19 mouse cellular contexts compared by ENCODE assay signal in genomic region chr15:12425049-12425627, GRCm38 (mm10).
DNase-seq lines count a peak whose midpoint lies in the region; ATAC-seq and TF ChIP-seq lines count a peak whose summit lies in the region.
"Had no signal": no experiment of that assay in that cellular context is flagged by ENCODE, and none has a peak within 500 bp of the region (broad histone marks: within the 10 kb centered on the region; RNA-seq: fewer than 3 reads in every experiment).

No protein-coding gene starts in this region.

- H3K27me3 ChIP-seq in kidney, embryonic 15.5 days = no peaks in the 10 kb centered on the region
- H3K27me3 ChIP-seq in CH12.LX (replicated peaks) = no peaks in the 10 kb centered on the region
- H3K27me3 ChIP-seq in stomach, embryonic 14.5 days (ENCODE audit: control insufficient read depth, insufficient read depth, low read length) = no peaks in the 10 kb centered on the region
- H3K27me3 ChIP-seq: heart, embryonic 15.5 days; intestine, embryonic 15.5 days had no signal

- peaks cover 28% of the 10 kb centered on the region for H3K4me1 ChIP-seq in kidney, embryonic 15.5 days
- peaks cover 30 to 46% of the 10 kb centered on the region in 2 experiments for H3K4me1 ChIP-seq in CH12.LX (ENCODE audit: control insufficient read depth in 1 of 2, insufficient read depth in 2 of 2)
- H3K4me1 ChIP-seq in stomach, embryonic 14.5 days (ENCODE audit: control insufficient read depth, insufficient read depth, low read length) = 0 out of 2 replicates have a peak, but pooled peaks cover 3% of the 10 kb centered on the region
- H3K4me1 ChIP-seq: heart, embryonic 15.5 days had no signal

- H3K27ac ChIP-seq in kidney, embryonic 15.5 days = no peak overlapping the region
- H3K27ac ChIP-seq in CH12.LX (ENCODE audit: insufficient read depth, low read depth) = peak overlapping the region; percentile 84
- H3K27ac ChIP-seq in stomach, embryonic 14.5 days (ENCODE audit: low read length) = peak overlapping the region; percentile 52; the same call in 1 of the 2 replicates
- H3K27ac ChIP-seq: heart, embryonic 15.5 days; intestine, embryonic 15.5 days had no signal

- DNase-seq in kidney, adult 11 months = no peak
- DNase-seq in CH12.LX (ENCODE audit: extremely low read depth) (no peak), R1 (ENCODE audit: low read depth, low spot score) (peak; percentile 60)
- no peak for DNase-seq in cerebellum, postnatal 14 days
- no peak for DNase-seq in adrenal gland, adult 18-20 months (ENCODE audit: low spot score in 2 of 2)
- DNase-seq: adrenal gland, postnatal 14 days; B cell, adult 2 months; cerebellum, adult 8-10 months; forebrain, postnatal 0 days; heart, adult 18-20 months; kidney, postnatal 10 days; liver; lung, adult 18-20 months; thymus, postnatal 4 days had no signal

- in situ Hi-C loops in CH12.LX (cut with MboI; ENCODE audit: low pct_ligation_motif_present, low pct_unique_long_range_greater_than_20kb, low sequenced_read_pairs) = no loop called here

- 0 out of 2 replicates have a peak, but pooled peaks have one; percentile 20 for TF ChIP-seq EP300 in CH12.LX (IDR thresholded peaks at IDR 0.05; ENCODE audit: low read length)

- no peak overlapping the region for H3K9ac ChIP-seq in kidney, embryonic 15.5 days
- no peak overlapping the region for H3K9ac ChIP-seq in CH12.LX (ENCODE audit: insufficient read depth, low read depth)
- H3K9ac ChIP-seq in stomach, embryonic 14.5 days (replicated peaks; ENCODE audit: low read depth, low read length) = no peak overlapping the region
- H3K9ac ChIP-seq: forebrain, postnatal 0 days; heart, embryonic 15.5 days; intestine, embryonic 15.5 days had no signal

- 44% methylated on average over 13 of the region's 13 CpGs for WGBS in kidney, embryonic 15.5 days
- 52% methylated on average over 13 of the region's 13 CpGs for WGBS in stomach, embryonic 14.5 days

- no peaks in the 10 kb centered on the region for H3K9me3 ChIP-seq in kidney, embryonic 15.5 days (replicated peaks)
- no peaks in the 10 kb centered on the region for H3K9me3 ChIP-seq in CH12.LX (replicated peaks; ENCODE audit: low read length)
- H3K9me3 ChIP-seq in stomach, embryonic 14.5 days (ENCODE audit: control insufficient read depth, low read depth, low read length) = no peaks in the 10 kb centered on the region
- H3K9me3 ChIP-seq: G1E; heart, embryonic 15.5 days; intestine, embryonic 15.5 days had no signal

- TF ChIP-seq POLR2A in CH12.LX (IDR thresholded peaks at IDR 0.05; ENCODE audit: low read depth, low read length) = peak; percentile 31; the same call in 1 of the 2 replicates

- peak; percentile 36; the same call in 1 of the 2 replicates for ATAC-seq in kidney, embryonic 15.5 days (replicated peaks; ENCODE audit: low FRiP score)
- peak; percentile 66; the same call in 1 of the 2 replicates for ATAC-seq in stomach, embryonic 14.5 days (ENCODE audit: insufficient number of reproducible peaks, insufficient read depth, low FRiP score, low read depth)
- ATAC-seq: forebrain, postnatal 0 days; intestine, embryonic 15.5 days had no signal

- no peaks in the 10 kb centered on the region for H3K79me2 ChIP-seq in CH12.LX (replicated peaks; ENCODE audit: control insufficient read depth, extremely low read depth, insufficient read depth, poor library complexity, severe bottlenecking)

- no peak for TF ChIP-seq RAD21 in CH12.LX (IDR thresholded peaks at IDR 0.05; ENCODE audit: low read depth, low read length)

- H3K36me3 ChIP-seq in kidney, embryonic 15.5 days = no peaks in the 10 kb centered on the region
- no peaks in the 10 kb centered on the region for H3K36me3 ChIP-seq in CH12.LX (replicated peaks in 1 of 2; ENCODE audit: control insufficient read depth in 1 of 2, insufficient read depth in 1 of 2, low read length in 1 of 2)
- no peaks in the 10 kb centered on the region for H3K36me3 ChIP-seq in stomach, embryonic 14.5 days (ENCODE audit: control insufficient read depth, insufficient read depth, low read length)
- H3K36me3 ChIP-seq: G1E; heart, embryonic 15.5 days; intestine, embryonic 15.5 days had no signal

- dilution Hi-C loops in CH12.LX (cut with MboI; ENCODE audit: extremely low pct_ligation_motif_present, extremely low pct_unique_long_range_greater_than_20kb, low sequenced_read_pairs) = no loop called here

- no peak overlapping the region for H3K4me2 ChIP-seq in kidney, embryonic 15.5 days
- H3K4me2 ChIP-seq in CH12.LX (ENCODE audit: insufficient read depth, low read depth, poor library complexity, severe bottlenecking) = peak overlapping the region; percentile 6; the same call in 1 of the 2 replicates
- H3K4me2 ChIP-seq in stomach, embryonic 14.5 days (replicated peaks; ENCODE audit: low read depth, low read length) = no peak overlapping the region
- H3K4me2 ChIP-seq: heart, embryonic 15.5 days; intestine, embryonic 15.5 days had no signal

- TF ChIP-seq CTCF in CH12.LX (conservative IDR thresholded peaks at IDR 0.05 in 1 of 2, IDR thresholded peaks at IDR 0.05 in 1 of 2; ENCODE audit: low read depth in 2 of 2, low read length in 2 of 2) = no peak

- no peak overlapping the region for H3K4me3 ChIP-seq in kidney, embryonic 15.5 days (replicated peaks)
- H3K4me3 ChIP-seq in CH12.LX (replicated peaks in 1 of 3; ENCODE audit: low read depth in 2 of 3, low read length in 2 of 3, poor library complexity in 1 of 3) = no peak overlapping the region
- H3K4me3 ChIP-seq in stomach, embryonic 14.5 days (ENCODE audit: low read depth, low read length) = no peak overlapping the region
- H3K4me3 ChIP-seq: heart, embryonic 15.5 days; intestine, embryonic 15.5 days had no signal

TF ChIP-seq in CH12.LX, 34 proteins besides CTCF, POLR2A, EP300 and RAD21:
- TF ChIP-seq ELF1 (IDR thresholded peaks at IDR 0.05; ENCODE audit: low read depth, low read length) = 0 out of 2 replicates have a peak, but pooled peaks have one; percentile 12
- TF ChIP-seq TCF12 (IDR thresholded peaks at IDR 0.05; ENCODE audit: low read depth, low read length) = 0 out of 2 replicates have a peak, but pooled peaks have one; percentile 34
- no peak for TF ChIP-seq MAFK (IDR thresholded peaks at IDR 0.05; ENCODE audit: insufficient replicate concordance, low read length)
- TF ChIP-seq IRF4 (IDR thresholded peaks at IDR 0.05; ENCODE audit: low read depth, low read length) = peak; percentile 49; the same call in 1 of the 2 replicates
- TF ChIP-seq CHD1 (IDR thresholded peaks at IDR 0.05; ENCODE audit: low read depth, low read length) = no peak
- TF ChIP-seq ZMIZ1 (IDR thresholded peaks at IDR 0.05; ENCODE audit: low read depth, low read length) = no peak
- TF ChIP-seq JUND (conservative IDR thresholded peaks at IDR 0.05; ENCODE audit: low read depth, low read length) = no peak
- TF ChIP-seq KAT2A (IDR thresholded peaks at IDR 0.05; ENCODE audit: insufficient replicate concordance, low read length) = no peak
- TF ChIP-seq MAZ (IDR thresholded peaks at IDR 0.05; ENCODE audit: low read depth, low read length) = no peak
- no peak for TF ChIP-seq MEF2A (IDR thresholded peaks at IDR 0.05; ENCODE audit: borderline replicate concordance, low read depth, low read length)
- TF ChIP-seq BHLHE40 (IDR thresholded peaks at IDR 0.05; ENCODE audit: low read depth, low read length) = peak; percentile 48; the same call in 1 of the 2 replicates
